Mouse (Mus musculus) lung, embryonic 14.5 days (tissue): ENCODE data around the gene Ppp4r4. TPM values are rescaled to one million over a fixed set of nuclear protein-coding genes. Genes with fewer than 3 reads are reported as not detected.
A peak's percentile ranks its signal among the peaks of the same experiment; 100 is the strongest.

ENCODE experiments used
- ATAC-seq: fragments of 200-750 bp; cut with Nextera tagmentation; 2 replicates; pipeline ENCODE4 v1.8.0; 2017; ENCODE audit warnings: mild to moderate bottlenecking, moderate TSS enrichment, moderate library complexity; ENCODE audit not compliant: insufficient read depth
- DNase-seq: peaks from one replicate; pipeline ENCODE4 v3.0.0-alpha.2; 2015
- H3K27ac ChIP-seq: fragments of 300-500 bp; sonication (generic); 2 replicates; pipeline ENCODE4 v1.5.1; 2014; ENCODE audit warnings: low read depth, mild to moderate bottlenecking, moderate library complexity
- H3K27me3 ChIP-seq: fragments of 300-500 bp; sonication (generic); 2 replicates; pipeline ENCODE4 v1.6.1; 2014; ENCODE audit warnings: low read length, control low read depth; ENCODE audit not compliant: insufficient read depth
- H3K36me3 ChIP-seq: fragments of 300-500 bp; sonication (generic); 2 replicates; pipeline ENCODE4 v1.6.1; 2014; ENCODE audit warnings: control low read depth; ENCODE audit not compliant: insufficient read depth
- H3K4me1 ChIP-seq: fragments of 300-500 bp; sonication (generic); 2 replicates; pipeline ENCODE4 v1.6.1; 2014; ENCODE audit warnings: antibody characterized with exemption, control low read depth; ENCODE audit not compliant: insufficient read depth
- H3K4me2 ChIP-seq: fragments of 300-500 bp; sonication (generic); 2 replicates; pipeline ENCODE4 v1.6.1; 2014; ENCODE audit warnings: mild to moderate bottlenecking
- H3K4me3 ChIP-seq: fragments of 300-500 bp; sonication (generic); 2 replicates; pipeline ENCODE4 v1.5.1; 2014; ENCODE audit warnings: low read depth, low read length
- H3K9ac ChIP-seq: fragments of 300-500 bp; sonication (generic); 2 replicates; pipeline ENCODE4 v1.6.1; 2014
- H3K9me3 ChIP-seq: fragments of 300-500 bp; sonication (generic); 2 replicates; pipeline ENCODE4 v1.6.1; 2016; ENCODE audit warnings: low read depth, low read length, control low read depth
- CTCF ChIP-seq: IDR thresholded peaks from 2 replicates; pipeline ENCODE4 v1.5.1; 2016; ENCODE audit warnings: antibody characterized with exemption, low read depth
- WGBS: fragments of 180-500 bp; shearing (Covaris S2); extraction: QIAGEN DNeasy Blood & Tissue Kit; methylation state at CpG from one replicate; pipeline ENCODE4 v1.1.7; 2014; 5-methylcytosine and 5-hydroxymethylcytosine counted together
- polyA plus RNA-seq: library from polyadenylated mRNA; unstranded; fragments of >200 nt; fragmentation: Nextera tagmentation; extraction: Ambion mirVana; gene quantifications from 2 replicates; pipeline ENCODE4 v1.2.1, GENCODE M21; 2014

The Ppp4r4 gene
- polyA plus RNA-seq, 1 experiment from 2014 or later, result 1.6 TPM

DNA sequence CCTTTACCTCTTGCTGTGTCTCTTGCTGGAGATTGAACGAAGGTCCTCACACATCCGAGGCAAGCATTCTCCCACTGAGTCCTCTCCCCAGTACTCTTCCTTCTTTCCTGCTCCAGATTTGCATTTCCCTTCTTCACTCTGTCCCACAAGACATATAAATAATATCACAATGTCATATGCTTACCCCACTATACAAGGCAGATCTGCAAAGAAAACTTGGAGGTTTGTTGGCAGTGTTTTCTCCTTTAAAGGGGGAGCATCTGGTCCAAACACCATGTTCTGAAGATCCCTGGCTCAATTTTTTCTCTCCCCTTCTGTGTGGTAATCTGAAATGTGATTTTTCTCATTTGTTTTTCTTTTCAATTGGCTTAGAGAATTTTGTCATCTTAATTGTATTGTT lies 102.3 kb downstream of the Ppp4r4 start:
- ATAC-seq (no peak), DNase-seq (no peak)
- no peaks in the 10 kb centered on the region for H3K9me3 ChIP-seq
- no peak overlapping the region for H3K4me2 ChIP-seq
- WGBS, result 80% methylated on average over 2 of the region's 2 CpGs
- TF ChIP-seq CTCF, result no peak
- H3K36me3 ChIP-seq, result no peaks in the 10 kb centered on the region
- H3K4me1 ChIP-seq, result no peaks in the 10 kb centered on the region
- H3K9ac ChIP-seq, result no peak overlapping the region
- H3K27me3 ChIP-seq, result no peaks in the 10 kb centered on the region
- H3K4me3 ChIP-seq, result no peak overlapping the region
- no peak overlapping the region for H3K27ac ChIP-seq

DNA sequence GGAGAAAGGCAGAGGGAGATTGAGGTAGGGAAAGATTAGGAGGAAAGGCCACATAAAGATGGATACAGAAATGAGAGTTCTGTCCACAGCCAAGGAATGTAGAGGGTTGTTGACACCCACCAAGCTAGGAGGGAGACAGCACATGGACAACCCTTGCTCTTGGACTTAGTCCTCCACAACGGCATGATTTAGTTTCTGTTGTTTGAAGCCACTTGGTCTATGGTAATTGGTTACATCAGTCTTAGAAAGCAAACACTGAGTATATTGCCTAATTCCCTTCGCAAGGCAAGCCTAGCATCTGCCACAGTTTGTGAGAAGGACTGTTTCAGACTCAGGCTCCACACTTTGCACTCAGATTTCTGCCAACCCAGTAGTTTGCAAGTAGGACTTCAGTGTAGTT lies 103.8 kb downstream of the Ppp4r4 start:
- Histone ChIP-seq H3K27ac (no peak overlapping the region), H3K4me2 (no peak overlapping the region), H3K4me3 (no peak overlapping the region), H3K36me3 (no peaks in the 10 kb centered on the region), H3K27me3 (no peaks in the 10 kb centered on the region), H3K4me1 (no peaks in the 10 kb centered on the region), H3K9me3 (no peaks in the 10 kb centered on the region), H3K9ac (no peak overlapping the region)
- 85% methylated on average over 2 of the region's 2 CpGs for WGBS
- ATAC-seq, result no peak
- no peak for TF ChIP-seq CTCF
- no peak for DNase-seq

DNA sequence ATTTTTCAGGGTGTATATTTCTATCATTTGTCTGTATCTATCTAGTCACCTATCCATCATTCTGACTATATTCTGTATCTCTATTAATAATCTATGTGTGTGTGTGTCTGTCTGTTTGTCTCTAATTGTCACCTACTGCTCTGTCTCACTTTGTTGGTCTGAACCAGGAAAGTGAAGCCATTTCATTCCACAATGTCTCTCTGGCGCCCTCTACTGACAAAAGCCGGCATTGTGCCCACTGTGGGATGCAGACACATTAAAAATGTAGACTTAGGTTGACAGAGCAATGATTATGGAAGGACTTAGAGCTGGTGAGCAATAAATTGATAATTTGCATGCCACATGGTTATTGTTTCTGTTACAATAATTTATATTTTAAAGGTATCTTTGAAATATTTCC lies 111.3 kb downstream of the Ppp4r4 start:
- Histone ChIP-seq H3K9me3 (no peaks in the 10 kb centered on the region), H3K9ac (no peak overlapping the region), H3K27ac (no peak overlapping the region), H3K4me1 (no peaks in the 10 kb centered on the region), H3K4me3 (no peak overlapping the region), H3K36me3 (no peaks in the 10 kb centered on the region), H3K27me3 (no peaks in the 10 kb centered on the region), H3K4me2 (no peak overlapping the region)
- ATAC-seq, result no peak
- DNase-seq, result peak; percentile 90
- WGBS, result 0% methylated on average over 2 of the region's 2 CpGs
- TF ChIP-seq CTCF, result peak; percentile 87

- no peak overlapping the region for H3K4me3 ChIP-seq
- H3K9ac ChIP-seq, result no peak overlapping the region
- no peak for TF ChIP-seq CTCF
- no peaks in the 10 kb centered on the region for H3K9me3 ChIP-seq
- H3K36me3 ChIP-seq, result no peaks in the 10 kb centered on the region
- DNase-seq (no peak), ATAC-seq (no peak)
- H3K27ac ChIP-seq, result no peak overlapping the region
- H3K4me2 ChIP-seq, result no peak overlapping the region
- no peaks in the 10 kb centered on the region for H3K27me3 ChIP-seq
- H3K4me1 ChIP-seq, result no peaks in the 10 kb centered on the region
- 63% methylated on average over 3 of the region's 3 CpGs for WGBS
Measured at GRCm38 (mm10) chr12:103643818-103644217, 111.7 kb downstream of the Ppp4r4 start.

- no peak for DNase-seq
- 14% methylated on average over 5 of the region's 5 CpGs for WGBS
- Histone ChIP-seq H3K4me3 (no peak overlapping the region), H3K4me2 (no peak overlapping the region), H3K9me3 (no peaks in the 10 kb centered on the region), H3K27ac (no peak overlapping the region), H3K36me3 (no peaks in the 10 kb centered on the region), H3K4me1 (no peaks in the 10 kb centered on the region), H3K27me3 (no peaks in the 10 kb centered on the region), H3K9ac (no peak overlapping the region)
- no peak for ATAC-seq
- no peak for TF ChIP-seq CTCF
Measured at GRCm38 (mm10) chr12:103644601-103645000, 112.5 kb downstream of the Ppp4r4 start.

- H3K4me3 ChIP-seq, result no peak overlapping the region
- WGBS, result 65% methylated on average over 2 of the region's 2 CpGs
- H3K36me3 ChIP-seq, result no peaks in the 10 kb centered on the region
- H3K4me2 ChIP-seq, result no peak overlapping the region
- ATAC-seq (no peak), DNase-seq (no peak)
- H3K9ac ChIP-seq, result no peak overlapping the region
- H3K4me1 ChIP-seq, result no peaks in the 10 kb centered on the region
- no peaks in the 10 kb centered on the region for H3K27me3 ChIP-seq
- no peaks in the 10 kb centered on the region for H3K9me3 ChIP-seq
- no peak overlapping the region for H3K27ac ChIP-seq
- TF ChIP-seq CTCF, result no peak
Measured at GRCm38 (mm10) chr12:103646314-103646713, 114.2 kb downstream of the Ppp4r4 start.

DNA sequence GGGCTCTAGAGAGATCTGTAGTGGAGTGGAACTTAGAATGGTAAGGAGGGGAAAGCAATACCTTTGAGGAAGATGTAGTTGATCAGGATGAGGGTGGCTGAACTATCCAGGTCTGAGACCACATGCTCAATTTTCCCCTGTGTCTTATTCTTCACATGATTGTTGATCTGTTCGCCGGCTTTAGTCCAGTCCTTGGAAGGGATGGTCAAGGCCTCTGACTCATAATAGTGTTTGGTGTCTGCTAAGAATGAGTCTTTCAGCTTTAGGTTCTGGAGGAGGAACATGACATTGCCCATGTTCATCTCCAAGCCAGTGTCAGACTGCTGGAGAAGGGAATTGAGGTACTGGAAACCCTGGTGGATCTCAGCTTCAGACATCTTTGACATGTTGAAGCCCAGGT lies 121.8 kb downstream of the Ppp4r4 start:
- DNase-seq (no peak), ATAC-seq (no peak)
- H3K27me3 ChIP-seq, result no peaks in the 10 kb centered on the region
- H3K27ac ChIP-seq, result no peak overlapping the region
- no peak overlapping the region for H3K4me3 ChIP-seq
- no peaks in the 10 kb centered on the region for H3K36me3 ChIP-seq
- H3K4me2 ChIP-seq, result no peak overlapping the region
- no peaks in the 10 kb centered on the region for H3K9me3 ChIP-seq
- TF ChIP-seq CTCF, result no peak
- WGBS, result 87% methylated on average over 2 of the region's 2 CpGs
- H3K9ac ChIP-seq, result no peak overlapping the region
- H3K4me1 ChIP-seq, result no peaks in the 10 kb centered on the region
